Mouse (Mus musculus) C2C12 (cell line): ENCODE data around the gene Sept1. TPM values are rescaled to one million over a fixed set of nuclear protein-coding genes. Genes with fewer than 3 reads are reported as not detected.

Experiments
- H3K27me3 ChIP-seq: one replicate; pipeline ENCODE4 v1.6.1; 2011; ENCODE audit not compliant: control insufficient read depth, insufficient read depth, insufficient read length
- H3K36me3 ChIP-seq: one replicate; pipeline ENCODE4 v1.6.1; 2011; ENCODE audit not compliant: control insufficient read depth, insufficient read depth
- H3K4me3 ChIP-seq: one replicate; pipeline ENCODE4 v1.5.1; 2011; ENCODE audit warnings: mild to moderate bottlenecking, control low read depth; ENCODE audit not compliant: poor library complexity, insufficient read depth, severe bottlenecking
- H3K79me2 ChIP-seq: one replicate; pipeline ENCODE4 v1.6.1; 2011; ENCODE audit not compliant: control insufficient read depth, insufficient read depth
- H3K79me3 ChIP-seq: one replicate; pipeline ENCODE4 v1.6.1; 2011; ENCODE audit warnings: low read depth, control low read depth
- H3ac ChIP-seq: one replicate; pipeline ENCODE3; 2011; ENCODE audit warnings: low read depth; ENCODE audit not compliant: control insufficient read depth, insufficient read length
- CEBPB ChIP-seq: IDR thresholded peaks from one replicate; pipeline ENCODE4 v1.6.1; 2011; ENCODE audit warnings: low read depth, mild to moderate bottlenecking, control low read depth, moderate library complexity
- CTCF ChIP-seq: IDR thresholded peaks from one replicate; pipeline ENCODE4 v1.5.1; 2011; ENCODE audit not compliant: control insufficient read depth, insufficient read depth, insufficient read length
- FOSL1 ChIP-seq: IDR thresholded peaks from one replicate; pipeline ENCODE4 v1.8.0; 2011; ENCODE audit warnings: mild to moderate bottlenecking, low read length; ENCODE audit not compliant: poor library complexity, insufficient read depth, severe bottlenecking
- MAX ChIP-seq: IDR thresholded peaks from one replicate; pipeline ENCODE4 v1.6.1; 2011; ENCODE audit warnings: mild to moderate bottlenecking, control low read depth
- MYOD1 ChIP-seq: IDR thresholded peaks from one replicate; pipeline ENCODE4 v1.6.1; 2011; ENCODE audit warnings: low read depth; ENCODE audit not compliant: control insufficient read depth, insufficient read length
- MYOG ChIP-seq: IDR thresholded peaks from one replicate; pipeline ENCODE4 v1.6.1; 2011; ENCODE audit not compliant: control insufficient read depth, insufficient read length; ENCODE audit errors: extremely low read depth
- USF1 ChIP-seq: IDR thresholded peaks from one replicate; pipeline ENCODE4 v1.6.1; 2011; ENCODE audit warnings: low read depth, mild to moderate bottlenecking, control low read depth, moderate library complexity
- polyA plus RNA-seq: library from polyadenylated mRNA; unstranded; fragments of >200 nt; fragmentation: generic; extraction: Trizol; gene quantifications from one replicate; pipeline ENCODE4 v1.2.1, GENCODE M21; 2012; ENCODE audit warnings: missing spikeins

Gene Sept1
- polyA plus RNA-seq, 1 experiment: 1.7 TPM

DNA sequence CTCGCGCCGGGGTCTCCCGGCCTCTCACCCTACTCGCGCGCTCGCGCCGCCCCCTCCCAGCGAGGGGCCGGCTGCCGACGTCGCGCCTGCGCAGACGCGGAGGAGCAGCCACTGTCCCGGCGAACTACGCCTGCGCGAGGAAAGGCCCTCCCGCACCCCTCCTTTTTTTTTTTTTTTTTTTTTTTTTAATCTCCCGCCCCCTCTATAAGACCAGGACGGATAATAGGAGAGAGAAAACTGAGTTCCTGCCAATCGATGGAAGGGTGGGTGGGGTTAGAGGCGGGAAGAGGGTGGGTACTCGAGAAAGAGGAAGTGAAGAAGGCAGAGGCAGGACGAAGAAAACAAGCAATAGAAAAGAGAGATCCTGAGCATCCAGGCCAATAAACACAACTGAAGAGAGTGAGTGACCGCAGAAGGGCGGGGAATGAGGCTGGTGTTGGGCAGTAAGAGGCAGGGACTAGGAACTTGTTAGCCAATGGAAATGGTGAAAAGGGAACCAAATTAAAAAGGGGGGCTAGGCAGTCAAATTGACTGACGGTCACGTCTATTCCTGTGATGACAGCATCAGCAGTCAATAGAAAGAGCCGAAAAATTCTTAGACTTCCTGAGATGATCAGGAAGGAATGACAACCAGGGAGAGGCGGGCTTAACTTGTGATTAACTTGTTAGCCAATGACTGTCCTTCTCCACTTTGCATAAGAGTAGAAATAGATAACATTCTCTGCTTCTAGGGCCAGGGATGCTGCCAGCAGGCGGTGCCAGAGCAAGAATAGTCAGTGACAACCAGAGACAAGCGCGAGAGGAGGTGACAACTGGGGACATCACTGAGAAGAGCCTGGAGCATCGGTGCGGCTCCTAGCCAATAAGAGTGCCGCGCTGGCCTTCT, 24.1 kb downstream of the Sept1 start, which contains the start of gene Mylpf:
Mylpf (plus strand) TSS at position 338 of the 886 bp plus-strand sequence.
- Histone ChIP-seq H3K4me3 (peak within 1 kb of the TSS; percentile 83), H3ac (peak within 1 kb of the TSS; percentile 68), H3K79me3 (peaks cover 36% of the 10 kb centered on the region), H3K27me3 (no peaks in the 10 kb centered on the region), H3K36me3 (peaks cover 1% of the 10 kb centered on the region), H3K79me2 (peaks cover 43% of the 10 kb centered on the region)
- TF ChIP-seq CEBPB (no peak), CTCF (peak; percentile 11)

DNA sequence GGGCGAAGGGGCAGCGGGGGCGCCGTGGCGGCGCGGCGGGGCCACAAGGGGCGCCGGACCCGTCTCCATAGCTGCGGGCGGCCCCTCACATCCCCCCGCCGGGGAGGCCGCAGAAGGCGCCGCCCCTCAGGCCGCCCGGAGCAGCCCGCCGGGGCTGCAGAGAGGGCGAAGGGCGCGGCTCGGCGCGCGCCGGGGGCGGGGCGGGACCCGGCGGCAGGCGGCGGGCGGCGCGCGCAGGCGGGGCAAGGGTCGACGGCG, 24.7 kb downstream of the Sept1 start, which contains the start of gene Tbc1d10b:
Tbc1d10b (minus strand) TSS at position 174 of the 258 bp plus-strand sequence.
- Histone ChIP-seq H3K27me3 (no peaks in the 10 kb centered on the region), H3K4me3 (peak within 1 kb of the TSS; percentile 83), H3K79me2 (peaks cover 49% of the 10 kb centered on the region), H3K36me3 (peaks cover 7% of the 10 kb centered on the region), H3ac (peak within 1 kb of the TSS; percentile 68), H3K79me3 (peaks cover 36% of the 10 kb centered on the region)
- no peak for TF ChIP-seq USF1
- no peak for TF ChIP-seq CTCF
- TF ChIP-seq CEBPB: no peak
- TF ChIP-seq FOSL1: no peak
- TF ChIP-seq MYOG: no peak
- no peak for TF ChIP-seq MAX
- no peak for TF ChIP-seq MYOD1

- peaks cover 11% of the 10 kb centered on the region for H3K36me3 ChIP-seq
- H3K27me3 ChIP-seq: no peaks in the 10 kb centered on the region
- peaks cover 36% of the 10 kb centered on the region for H3K79me3 ChIP-seq
- peak overlapping the region; percentile 83 for H3K4me3 ChIP-seq
- H3K79me2 ChIP-seq: peaks cover 55% of the 10 kb centered on the region
- TF ChIP-seq USF1: no peak
- no peak for TF ChIP-seq FOSL1
- H3ac ChIP-seq: peak overlapping the region; percentile 68
These were observed 25.3 kb downstream of the Sept1 start for GRCm38 (mm10) chr7:127207374-127208294.

DNA sequence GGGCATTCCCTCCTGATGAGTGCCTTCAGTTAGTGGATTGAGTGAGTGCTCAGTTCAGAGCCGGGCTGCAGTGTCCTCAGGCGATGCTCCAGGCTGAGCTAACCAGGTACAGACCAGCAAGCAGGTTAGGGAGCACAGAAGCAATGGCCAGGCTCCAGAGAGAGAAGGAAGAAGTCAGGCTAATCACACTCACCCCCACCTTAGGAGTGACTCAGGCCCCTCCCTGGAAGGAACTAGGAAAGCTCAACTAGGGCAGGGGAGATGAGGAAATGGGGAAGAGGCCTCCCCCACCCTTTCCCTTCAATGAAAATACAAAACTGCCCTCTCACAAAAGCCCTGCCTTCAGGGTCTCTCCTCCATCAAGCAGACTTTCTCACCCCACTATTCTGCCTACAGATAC, 26.3 kb downstream of the Sept1 start:
- Histone ChIP-seq H3ac (peak overlapping the region; percentile 68), H3K79me2 (peaks cover 55% of the 10 kb centered on the region), H3K27me3 (no peaks in the 10 kb centered on the region), H3K4me3 (peak overlapping the region; percentile 83), H3K79me3 (peaks cover 36% of the 10 kb centered on the region), H3K36me3 (peaks cover 15% of the 10 kb centered on the region)
- TF ChIP-seq FOSL1 (no peak), CEBPB (no peak), MAX (no peak), MYOD1 (no peak), USF1 (no peak), MYOG (no peak), CTCF (no peak)

DNA sequence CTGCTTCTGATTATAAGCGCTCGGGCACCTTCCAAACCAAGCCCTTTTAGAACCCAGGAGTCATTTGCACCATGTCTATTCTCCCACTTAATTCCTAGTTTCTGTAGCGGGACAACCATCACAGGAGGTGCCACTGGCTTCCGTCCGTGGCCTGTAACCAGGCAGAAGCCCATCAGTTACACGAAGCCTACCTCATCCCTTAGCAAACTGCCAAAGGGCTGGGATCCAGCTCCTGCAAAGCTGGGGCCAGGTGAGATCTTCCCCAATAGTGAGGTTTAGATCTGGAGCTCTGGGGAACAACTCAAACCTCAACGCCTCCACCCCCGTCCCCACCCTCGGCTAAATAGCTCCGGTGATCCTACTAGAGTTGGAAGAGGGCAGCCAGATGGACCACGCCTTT, 36.4 kb downstream of the Sept1 start:
- Histone ChIP-seq H3ac (no peak overlapping the region), H3K4me3 (no peak overlapping the region), H3K79me2 (peaks cover 23% of the 10 kb centered on the region), H3K27me3 (no peaks in the 10 kb centered on the region), H3K79me3 (peaks cover 11% of the 10 kb centered on the region), H3K36me3 (peaks cover 61% of the 10 kb centered on the region)
- TF ChIP-seq CEBPB (no peak), MYOD1 (no peak)
